Mouse (Mus musculus): ENCODE results near the gene Gpr12.
"Not testable (repeated sequence)": the region's sequence is repeated elsewhere in the genome, so short reads cannot be mapped to it uniquely, and the experiment has no call there.

DNA sequence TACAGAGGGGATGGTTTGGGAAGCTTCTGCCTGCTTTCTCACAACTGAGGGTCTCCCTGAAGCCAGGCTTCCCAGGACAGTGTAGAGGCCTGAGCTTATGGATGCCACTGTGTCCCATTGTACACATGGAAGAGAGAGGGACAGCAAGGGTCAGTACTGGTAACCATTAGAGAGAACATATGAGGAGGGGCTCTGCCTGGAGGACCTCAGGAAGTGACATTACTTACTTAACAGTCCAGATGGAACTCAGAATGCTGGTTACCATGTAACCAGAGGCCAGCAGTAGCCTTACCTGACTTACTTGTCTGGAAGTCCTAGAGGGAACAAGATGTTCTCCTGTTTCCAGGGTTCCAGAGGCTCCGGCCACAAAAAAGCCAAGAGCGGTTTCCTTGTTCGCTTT, 29.2 kb downstream of the Gpr12 start, which contains the start of gene Gm3415:
- TF ChIP-seq CTCF (IDR thresholded peaks at IDR 0.05; ENCODE audit: low read depth); EP300 (optimal IDR thresholded peaks at IDR 0.05): not testable (repeated sequence)
